Mouse (Mus musculus) kidney, adult 2 months (tissue): ENCODE measurements around the gene Apol10b. TPM values are rescaled to one million over a fixed set of nuclear protein-coding genes. Genes with fewer than 3 reads are reported as not detected.

ENCODE experiments used
- DNase-seq: peaks from one replicate; pipeline ENCODE4 v3.0.0; 2021
- H3K27ac ChIP-seq: fragments of 200-500 bp; 2 replicates; pipeline ENCODE4 v1.5.1; 2012; ENCODE audit warnings: low read depth, low read length, control low read depth, inconsistent platforms; ENCODE audit not compliant: insufficient read depth
- H3K27me3 ChIP-seq: fragments of 200-500 bp; replicated peaks from 2 replicates; pipeline ENCODE4 v1.6.1; 2012; ENCODE audit warnings: mild to moderate bottlenecking, moderate library complexity, low read length, inconsistent platforms; ENCODE audit not compliant: control insufficient read depth, insufficient read depth
- H3K36me3 ChIP-seq: fragments of 200-500 bp; 2 replicates; pipeline ENCODE4 v1.6.1; 2012; ENCODE audit warnings: mild to moderate bottlenecking, moderate library complexity, low read length, inconsistent platforms; ENCODE audit not compliant: control insufficient read depth, insufficient read depth
- H3K4me1 ChIP-seq: fragments of 200-500 bp; 2 replicates; pipeline ENCODE4 v1.6.1; 2011; ENCODE audit warnings: low read length; ENCODE audit not compliant: control insufficient read depth, insufficient read depth
- H3K4me3 ChIP-seq: fragments of 200-500 bp; 2 replicates; pipeline ENCODE4 v1.5.1; 2011; ENCODE audit warnings: mild to moderate bottlenecking, low read depth, low read length, control low read depth; ENCODE audit not compliant: insufficient read depth
- CTCF ChIP-seq: fragments of 200-500 bp; conservative IDR thresholded peaks from 2 replicates; pipeline ENCODE4 v1.5.1; 2011; ENCODE audit warnings: low read depth, mild to moderate bottlenecking, control low read depth, low read length, moderate library complexity, mixed read lengths; ENCODE audit not compliant: insufficient read depth, insufficient read length
- POLR2A ChIP-seq: fragments of 200-500 bp; IDR thresholded peaks from one replicate; pipeline ENCODE4 v1.6.1; 2011; ENCODE audit warnings: low read depth, low read length, control low read depth
- WGBS: fragments of 180-500 bp; shearing (Covaris S2); methylation state at CpG from one replicate; pipeline ENCODE4 v1.1.7; 2018; 5-methylcytosine and 5-hydroxymethylcytosine counted together
- polyA plus RNA-seq: library from polyadenylated mRNA; depleted of rRNA; stranded (reverse); fragments of >200 nt; gene quantifications from 2 replicates; pipeline ENCODE4 v1.2.3, GENCODE M21; 2012

Gene Apol10b
- polyA plus RNA-seq, 1 experiment: 0.28 TPM

GRCm38 (mm10) chr15:77598429-77598828 lies 2.5 kb upstream of the Apol10b start:
- TF ChIP-seq CTCF: no peak
- TF ChIP-seq POLR2A: no peak
- H3K36me3 ChIP-seq: no peaks in the 10 kb centered on the region
- 41% methylated on average over 3 of the region's 3 CpGs for WGBS
- H3K27me3 ChIP-seq: no peaks in the 10 kb centered on the region
- H3K4me3 ChIP-seq: no peak overlapping the region
- H3K4me1 ChIP-seq: peaks cover 3% of the 10 kb centered on the region; the same call in 1 of the 2 replicates
- peak overlapping the region; percentile 73 for H3K27ac ChIP-seq
- peak; percentile 83 for DNase-seq

DNA sequence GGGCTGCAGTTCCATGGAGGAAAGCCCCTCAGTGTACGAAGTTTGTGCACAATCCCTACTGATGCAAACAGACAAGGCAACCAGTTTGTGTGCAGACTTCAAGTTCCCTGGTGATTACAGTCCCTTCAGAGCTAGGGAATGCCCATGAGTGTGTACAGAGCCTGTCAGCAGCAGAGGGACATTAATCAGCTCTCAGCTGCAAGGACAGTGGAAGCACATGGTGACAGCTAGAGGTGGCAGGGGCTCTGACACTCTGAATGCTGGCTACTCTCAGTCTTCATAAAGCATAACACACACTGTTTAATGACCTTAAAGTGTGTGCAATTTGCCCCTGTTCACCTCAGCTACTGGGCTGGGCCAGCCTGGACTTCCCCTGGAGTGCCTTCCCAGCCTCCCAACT lies 2.4 kb downstream of the Apol10b start:
- WGBS: 85% methylated on average over 1 of the region's 1 CpGs
- DNase-seq: no peak
- no peak for TF ChIP-seq POLR2A
- no peak for TF ChIP-seq CTCF
- Histone ChIP-seq H3K27me3 (no peaks in the 10 kb centered on the region), H3K27ac (no peak overlapping the region), H3K4me1 (no peaks in the 10 kb centered on the region), H3K36me3 (no peaks in the 10 kb centered on the region), H3K4me3 (no peak overlapping the region)

DNA sequence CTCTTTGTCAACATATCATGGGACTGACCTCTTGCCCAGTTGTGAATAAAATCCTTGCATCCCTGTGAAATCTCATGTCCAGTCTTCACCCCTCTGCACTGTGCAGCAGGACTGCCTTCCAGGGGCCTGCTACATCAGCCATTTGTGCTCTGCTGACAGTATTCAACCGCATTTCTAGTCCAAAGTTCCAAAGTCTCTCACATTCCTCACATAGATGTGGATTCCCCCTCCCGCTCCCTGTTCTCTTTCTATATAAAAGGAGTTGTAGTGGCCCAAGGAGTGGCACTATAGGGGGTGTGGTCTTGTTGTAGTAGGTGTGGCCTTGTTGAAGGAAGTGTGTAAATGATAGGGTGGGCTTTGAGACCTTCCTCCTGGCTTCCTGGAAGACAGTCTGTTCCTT lies 5.0 kb downstream of the Apol10b start:
- Histone ChIP-seq H3K4me3 (no peak overlapping the region), H3K4me1 (no peaks in the 10 kb centered on the region), H3K27me3 (no peaks in the 10 kb centered on the region), H3K36me3 (no peaks in the 10 kb centered on the region), H3K27ac (no peak overlapping the region)
- WGBS: 52% methylated on average over 2 of the region's 2 CpGs
- peak; percentile 44 for DNase-seq
- TF ChIP-seq CTCF (no peak), POLR2A (no peak)

DNA sequence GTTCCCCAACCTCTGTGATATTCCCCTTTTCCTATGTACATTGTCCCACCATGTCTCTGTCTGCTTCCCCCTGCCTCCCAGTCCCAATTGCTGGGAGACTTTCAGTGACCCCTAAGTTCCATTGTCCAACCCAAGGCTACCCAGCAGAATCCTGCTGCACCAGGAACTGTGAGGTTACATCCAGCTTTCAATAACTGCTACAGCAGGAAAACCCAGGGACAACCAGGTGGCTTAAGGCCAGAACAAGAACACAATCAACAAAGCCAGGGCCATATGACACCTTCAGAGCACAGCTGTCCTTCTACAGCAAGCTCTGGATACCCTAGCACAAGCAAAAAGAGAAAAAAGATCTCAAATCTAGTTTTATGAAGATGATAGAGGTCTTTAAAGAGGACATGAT lies 6.9 kb downstream of the Apol10b start:
- DNase-seq: no peak
- Histone ChIP-seq H3K4me3 (no peak overlapping the region), H3K4me1 (no peaks in the 10 kb centered on the region), H3K27ac (no peak overlapping the region), H3K36me3 (no peaks in the 10 kb centered on the region), H3K27me3 (no peaks in the 10 kb centered on the region)
- no peak for TF ChIP-seq CTCF
- TF ChIP-seq POLR2A: no peak

- H3K27ac ChIP-seq: no peak overlapping the region
- no peaks in the 10 kb centered on the region for H3K36me3 ChIP-seq
- H3K4me1 ChIP-seq: no peaks in the 10 kb centered on the region
- peak; percentile 44 for DNase-seq
- no peaks in the 10 kb centered on the region for H3K27me3 ChIP-seq
- no peak for TF ChIP-seq CTCF
- TF ChIP-seq POLR2A: no peak
- no peak overlapping the region for H3K4me3 ChIP-seq
Observed at GRCm38 (mm10) chr15:77587026-77587425, 8.9 kb downstream of the Apol10b start.

GRCm38 (mm10) chr15:77581681-77582080 lies 14.2 kb downstream of the Apol10b start:
- TF ChIP-seq CTCF (no peak), POLR2A (no peak)

GRCm38 (mm10) chr15:77579311-77579710 lies 16.6 kb downstream of the Apol10b start:
- H3K4me1 ChIP-seq: no peaks in the 10 kb centered on the region
- TF ChIP-seq POLR2A: no peak
- H3K27ac ChIP-seq: no peak overlapping the region
- H3K4me3 ChIP-seq: no peak overlapping the region
- DNase-seq: peak; percentile 68
- 75% methylated on average over 4 of the region's 4 CpGs for WGBS
- no peaks in the 10 kb centered on the region for H3K27me3 ChIP-seq
- no peaks in the 10 kb centered on the region for H3K36me3 ChIP-seq

More at GRCm38 (mm10) chr15:77581681-77582080, 14.2 kb downstream of the Apol10b start:
- peak; percentile 65 for DNase-seq
- no peaks in the 10 kb centered on the region for H3K4me1 ChIP-seq
- H3K36me3 ChIP-seq: no peaks in the 10 kb centered on the region
- H3K27me3 ChIP-seq: no peaks in the 10 kb centered on the region
- WGBS: 55% methylated on average over 1 of the region's 1 CpGs
- H3K4me3 ChIP-seq: no peak overlapping the region
- H3K27ac ChIP-seq: peak overlapping the region; percentile 18

GRCm38 (mm10) chr15:77578801-77579200 lies 17.1 kb downstream of the Apol10b start:
- H3K27me3 ChIP-seq: no peaks in the 10 kb centered on the region
- TF ChIP-seq POLR2A (no peak), CTCF (no peak)
- no peak overlapping the region for H3K4me3 ChIP-seq
- no peaks in the 10 kb centered on the region for H3K36me3 ChIP-seq
- H3K4me1 ChIP-seq: no peaks in the 10 kb centered on the region
- no peak overlapping the region for H3K27ac ChIP-seq
- 90% methylated on average over 2 of the region's 2 CpGs for whole genome bisulfite sequencing
- DNase-seq: no peak
